Mouse (Mus musculus): ENCODE measurements at regions not wholly inside any gene's neighbourhood (a gene's known extent, or its start where the extent isn't known, plus 50 kb on each side); places are given as distances from the start of the nearest gene placed in this dataset.
A peak's percentile ranks its signal among the peaks of the same experiment; 100 is the strongest.

GRCm38 (mm10) chr1:90386792-90387191 lies 183.0 kb downstream of the Ackr3 start:
- peaks cover 4% of the 10 kb centered on the region; the same call in 1 of the 2 replicates for H3K4me1 ChIP-seq
- ATAC-seq (ENCODE audit: low FRiP score), result no peak
- H3K9ac ChIP-seq (replicated peaks), result no peak overlapping the region
- no peaks in the 10 kb centered on the region for H3K27me3 ChIP-seq (replicated peaks)
- no peaks in the 10 kb centered on the region for H3K36me3 ChIP-seq
- 74% methylated on average over 7 of the region's 7 CpGs for WGBS
- H3K4me2 ChIP-seq, result no peak overlapping the region
- no peaks in the 10 kb centered on the region for H3K9me3 ChIP-seq (replicated peaks)
- H3K4me3 ChIP-seq (replicated peaks), result no peak overlapping the region
- H3K27ac ChIP-seq (replicated peaks), result no peak overlapping the region

- H3K4me2 ChIP-seq, result no peak overlapping the region
- no peaks in the 10 kb centered on the region for H3K36me3 ChIP-seq
- no peaks in the 10 kb centered on the region for H3K27me3 ChIP-seq (replicated peaks)
- no peak overlapping the region for H3K4me3 ChIP-seq (replicated peaks)
- H3K27ac ChIP-seq (replicated peaks), result no peak overlapping the region
- H3K9me3 ChIP-seq (replicated peaks), result no peaks in the 10 kb centered on the region
- H3K4me1 ChIP-seq, result 0 out of 2 replicates have a peak, but pooled peaks cover 4% of the 10 kb centered on the region
- ATAC-seq (ENCODE audit: low FRiP score), result no peak
- H3K9ac ChIP-seq (replicated peaks), result no peak overlapping the region
- 76% methylated on average over 7 of the region's 7 CpGs for WGBS
Measured at GRCm38 (mm10) chr1:90390422-90390821, 186.6 kb downstream of the Ackr3 start.

GRCm38 (mm10) chr1:90393861-90394260 lies 190.1 kb downstream of the Ackr3 start:
- Histone ChIP-seq H3K9ac (replicated peaks) (no peak overlapping the region), H3K36me3 (no peaks in the 10 kb centered on the region), H3K9me3 (replicated peaks) (no peaks in the 10 kb centered on the region), H3K27me3 (replicated peaks) (no peaks in the 10 kb centered on the region), H3K4me1 (peaks cover 13% of the 10 kb centered on the region), H3K4me3 (replicated peaks) (no peak overlapping the region), H3K4me2 (no peak overlapping the region), H3K27ac (replicated peaks) (no peak overlapping the region)
- ATAC-seq (ENCODE audit: low FRiP score), result no peak
- WGBS, result 30% methylated on average over 5 of the region's 5 CpGs

- Histone ChIP-seq H3K4me3 (replicated peaks) (no peak overlapping the region), H3K9me3 (replicated peaks) (no peaks in the 10 kb centered on the region), H3K27ac (replicated peaks) (no peak overlapping the region), H3K36me3 (no peaks in the 10 kb centered on the region), H3K9ac (replicated peaks) (no peak overlapping the region), H3K27me3 (replicated peaks) (no peaks in the 10 kb centered on the region), H3K4me1 (peaks cover 13% of the 10 kb centered on the region), H3K4me2 (no peak overlapping the region)
- 86% methylated on average over 5 of the region's 5 CpGs for WGBS
- no peak for ATAC-seq (ENCODE audit: low FRiP score)
Measured at GRCm38 (mm10) chr1:90395331-90396016, 191.7 kb downstream of the Ackr3 start.

- no peak for ATAC-seq (ENCODE audit: low FRiP score)
- WGBS, result 33% methylated on average over 1 of the region's 1 CpGs
- no peak overlapping the region for H3K4me2 ChIP-seq
Measured at GRCm38 (mm10) chr1:90396660-90397059, 192.9 kb downstream of the Ackr3 start.

GRCm38 (mm10) chr1:90397355-90397754 lies 193.6 kb downstream of the Ackr3 start:
- no peaks in the 10 kb centered on the region for H3K9me3 ChIP-seq (replicated peaks)
- no peak for ATAC-seq (ENCODE audit: low FRiP score)
- H3K4me2 ChIP-seq, result no peak overlapping the region
- WGBS, result 28% methylated on average over 5 of the region's 5 CpGs
- H3K27me3 ChIP-seq (replicated peaks), result no peaks in the 10 kb centered on the region
- H3K4me3 ChIP-seq (replicated peaks), result no peak overlapping the region
- peaks cover 13% of the 10 kb centered on the region for H3K4me1 ChIP-seq
- no peaks in the 10 kb centered on the region for H3K36me3 ChIP-seq
- H3K27ac ChIP-seq (replicated peaks), result peak overlapping the region; percentile 18; the same call in 1 of the 2 replicates
- H3K9ac ChIP-seq (replicated peaks), result no peak overlapping the region

More at GRCm38 (mm10) chr1:90396660-90397059, 192.9 kb downstream of the Ackr3 start:
- Histone ChIP-seq H3K36me3 (no peaks in the 10 kb centered on the region), H3K4me3 (replicated peaks) (no peak overlapping the region), H3K4me1 (peaks cover 13% of the 10 kb centered on the region), H3K9me3 (replicated peaks) (no peaks in the 10 kb centered on the region), H3K9ac (replicated peaks) (no peak overlapping the region), H3K27ac (replicated peaks) (0 out of 2 replicates have a peak overlapping the region, but pooled peaks have one; percentile 18), H3K27me3 (replicated peaks) (no peaks in the 10 kb centered on the region)

- Histone ChIP-seq H3K9me3 (replicated peaks) (no peaks in the 10 kb centered on the region), H3K27me3 (replicated peaks) (no peaks in the 10 kb centered on the region), H3K9ac (replicated peaks) (no peak overlapping the region), H3K4me3 (replicated peaks) (no peak overlapping the region), H3K4me2 (no peak overlapping the region), H3K27ac (replicated peaks) (no peak overlapping the region), H3K36me3 (no peaks in the 10 kb centered on the region), H3K4me1 (peaks cover 23% of the 10 kb centered on the region)
- no peak for ATAC-seq (ENCODE audit: low FRiP score)
- 90% methylated on average over 15 of the region's 15 CpGs for WGBS
Measured at GRCm38 (mm10) chr1:90398396-90398975, 194.7 kb downstream of the Ackr3 start.

GRCm38 (mm10) chr1:90403057-90403456 lies 199.3 kb downstream of the Ackr3 start:
- Histone ChIP-seq H3K36me3 (no peaks in the 10 kb centered on the region), H3K27ac (replicated peaks) (no peak overlapping the region; the same call in 1 of the 2 replicates), H3K4me2 (no peak overlapping the region), H3K9ac (replicated peaks) (no peak overlapping the region), H3K4me3 (replicated peaks) (no peak overlapping the region), H3K9me3 (replicated peaks) (no peaks in the 10 kb centered on the region), H3K27me3 (replicated peaks) (no peaks in the 10 kb centered on the region), H3K4me1 (peaks cover 26% of the 10 kb centered on the region)
- peak; percentile 74 for ATAC-seq (ENCODE audit: low FRiP score)
- 47% methylated on average over 6 of the region's 6 CpGs for WGBS

- Histone ChIP-seq H3K4me1 (peaks cover 26% of the 10 kb centered on the region), H3K9ac (replicated peaks) (no peak overlapping the region), H3K4me3 (replicated peaks) (no peak overlapping the region), H3K27me3 (replicated peaks) (no peaks in the 10 kb centered on the region), H3K27ac (replicated peaks) (peak overlapping the region; percentile 19), H3K36me3 (no peaks in the 10 kb centered on the region), H3K9me3 (replicated peaks) (no peaks in the 10 kb centered on the region), H3K4me2 (no peak overlapping the region)
- ATAC-seq (ENCODE audit: low FRiP score), result no peak
- WGBS, result 27% methylated on average over 6 of the region's 6 CpGs
Measured at GRCm38 (mm10) chr1:90404717-90405487, 197.9 kb upstream of the Cops8 start.

GRCm38 (mm10) chr1:90406663-90407062 lies 196.1 kb upstream of the Cops8 start:
- Histone ChIP-seq H3K9ac (replicated peaks) (no peak overlapping the region), H3K4me2 (no peak overlapping the region), H3K4me3 (replicated peaks) (no peak overlapping the region), H3K9me3 (replicated peaks) (no peaks in the 10 kb centered on the region), H3K4me1 (peaks cover 26% of the 10 kb centered on the region), H3K36me3 (no peaks in the 10 kb centered on the region), H3K27me3 (replicated peaks) (no peaks in the 10 kb centered on the region), H3K27ac (replicated peaks) (no peak overlapping the region)
- no peak for ATAC-seq (ENCODE audit: low FRiP score)
- 88% methylated on average over 6 of the region's 6 CpGs for WGBS

GRCm38 (mm10) chr1:90408504-90409215 lies 194.1 kb upstream of the Cops8 start:
- Histone ChIP-seq H3K9me3 (replicated peaks) (no peaks in the 10 kb centered on the region), H3K4me3 (replicated peaks) (no peak overlapping the region), H3K27ac (replicated peaks) (no peak overlapping the region), H3K4me1 (peaks cover 15% of the 10 kb centered on the region), H3K36me3 (no peaks in the 10 kb centered on the region), H3K9ac (replicated peaks) (no peak overlapping the region), H3K4me2 (no peak overlapping the region), H3K27me3 (replicated peaks) (no peaks in the 10 kb centered on the region)
- WGBS, result 74% methylated on average over 16 of the region's 16 CpGs
- ATAC-seq (ENCODE audit: low FRiP score), result no peak

All from neural tube, embryonic 15.5 days (tissue).